Mouse (Mus musculus): Measurements from ENCODE around the gene Hist1h2ad. TPM values are rescaled to one million over a fixed set of nuclear protein-coding genes. Genes with fewer than 3 reads are reported as not detected.
"Not testable (repeated sequence)": the region's sequence is repeated elsewhere in the genome, so short reads cannot be mapped to it uniquely, and the experiment has no call there.

Hist1h2ad gene
- polyA plus RNA-seq, 1 experiment from 2014 or later: 0.49 TPM

- Histone ChIP-seq H3K9me3 (ENCODE audit: low read length) (no peaks in the 10 kb centered on the region), H3K4me1 (ENCODE audit: insufficient read depth, low read depth, low read length) (peaks cover 16% of the 10 kb centered on the region; the same call in 1 of the 2 replicates), H3K4me3 (ENCODE audit: low read depth, low read length) (peak overlapping the region; percentile 55), H3K36me3 (ENCODE audit: insufficient read depth, low read length) (no peaks in the 10 kb centered on the region), H3K4me2 (replicated peaks; ENCODE audit: low read depth, low read length) (peak overlapping the region; percentile 64), H3K9ac (replicated peaks; ENCODE audit: low read depth) (peak overlapping the region; percentile 77), H3K27me3 (replicated peaks; ENCODE audit: insufficient read depth, low read length) (no peaks in the 10 kb centered on the region), H3K27ac (ENCODE audit: low read length) (peak overlapping the region; percentile 97)
- DNase-seq (ENCODE audit: low spot score) (peak; percentile 83), ATAC-seq (peak; percentile 37)
- TF ChIP-seq CTCF (IDR thresholded peaks at IDR 0.05) (no peak), EP300 (IDR thresholded peaks at IDR 0.05) (peak; percentile 48)
- under 1% methylated on average over 20 of the region's 20 CpGs for WGBS
Observed at GRCm38 (mm10) chr13:23530181-23530900, 43.8 kb upstream of the Hist1h2ad start.

GRCm38 (mm10) chr13:23530901-23531875 is 43.0 kb upstream of the Hist1h2ad start, which contains the start of gene Hist1h4h:
Gene Hist1h4h, plus strand, starts transcription at chr13:23531050.
- peaks cover 19% of the 10 kb centered on the region; the same call in 1 of the 2 replicates for H3K4me1 ChIP-seq (ENCODE audit: insufficient read depth, low read depth, low read length)
- ATAC-seq: peak; percentile 86
- H3K4me2 ChIP-seq (replicated peaks; ENCODE audit: low read depth, low read length): peak within 1 kb of the TSS; percentile 64
- H3K9me3 ChIP-seq (ENCODE audit: low read length): no peaks in the 10 kb centered on the region
- peak within 1 kb of the TSS; percentile 77 for H3K9ac ChIP-seq (replicated peaks; ENCODE audit: low read depth)
- H3K27me3 ChIP-seq (replicated peaks; ENCODE audit: insufficient read depth, low read length): no peaks in the 10 kb centered on the region
- TF ChIP-seq CTCF (IDR thresholded peaks at IDR 0.05) (no peak), EP300 (IDR thresholded peaks at IDR 0.05) (peak; percentile 82)
- peak; percentile 99 for DNase-seq (ENCODE audit: low spot score)
- H3K36me3 ChIP-seq (ENCODE audit: insufficient read depth, low read length): no peaks in the 10 kb centered on the region
- under 1% methylated on average over 52 of the region's 70 CpGs for WGBS
- peak within 1 kb of the TSS; percentile 97 for H3K27ac ChIP-seq (ENCODE audit: low read length)
- peak within 1 kb of the TSS; percentile 55 for H3K4me3 ChIP-seq (ENCODE audit: low read depth, low read length)

- H3K4me1 ChIP-seq (ENCODE audit: insufficient read depth, low read depth, low read length): peaks cover 21% of the 10 kb centered on the region; the same call in 1 of the 2 replicates
- DNase-seq (ENCODE audit: low spot score) (no peak), ATAC-seq (no peak)
- peak overlapping the region; percentile 97 for H3K27ac ChIP-seq (ENCODE audit: low read length)
- peak overlapping the region; percentile 55; the same call in 1 of the 2 replicates for H3K4me3 ChIP-seq (ENCODE audit: low read depth, low read length)
- no peaks in the 10 kb centered on the region for H3K9me3 ChIP-seq (ENCODE audit: low read length)
- peak overlapping the region; percentile 64 for H3K4me2 ChIP-seq (replicated peaks; ENCODE audit: low read depth, low read length)
- TF ChIP-seq EP300 (IDR thresholded peaks at IDR 0.05) (no peak), CTCF (IDR thresholded peaks at IDR 0.05) (no peak)
- H3K9ac ChIP-seq (replicated peaks; ENCODE audit: low read depth): no peak overlapping the region
- 11% methylated on average over 9 of the region's 9 CpGs for WGBS
- H3K36me3 ChIP-seq (ENCODE audit: insufficient read depth, low read length): no peaks in the 10 kb centered on the region
- no peaks in the 10 kb centered on the region for H3K27me3 ChIP-seq (replicated peaks; ENCODE audit: insufficient read depth, low read length)
Observed at GRCm38 (mm10) chr13:23532262-23533075, 41.7 kb upstream of the Hist1h2ad start.

DNA sequence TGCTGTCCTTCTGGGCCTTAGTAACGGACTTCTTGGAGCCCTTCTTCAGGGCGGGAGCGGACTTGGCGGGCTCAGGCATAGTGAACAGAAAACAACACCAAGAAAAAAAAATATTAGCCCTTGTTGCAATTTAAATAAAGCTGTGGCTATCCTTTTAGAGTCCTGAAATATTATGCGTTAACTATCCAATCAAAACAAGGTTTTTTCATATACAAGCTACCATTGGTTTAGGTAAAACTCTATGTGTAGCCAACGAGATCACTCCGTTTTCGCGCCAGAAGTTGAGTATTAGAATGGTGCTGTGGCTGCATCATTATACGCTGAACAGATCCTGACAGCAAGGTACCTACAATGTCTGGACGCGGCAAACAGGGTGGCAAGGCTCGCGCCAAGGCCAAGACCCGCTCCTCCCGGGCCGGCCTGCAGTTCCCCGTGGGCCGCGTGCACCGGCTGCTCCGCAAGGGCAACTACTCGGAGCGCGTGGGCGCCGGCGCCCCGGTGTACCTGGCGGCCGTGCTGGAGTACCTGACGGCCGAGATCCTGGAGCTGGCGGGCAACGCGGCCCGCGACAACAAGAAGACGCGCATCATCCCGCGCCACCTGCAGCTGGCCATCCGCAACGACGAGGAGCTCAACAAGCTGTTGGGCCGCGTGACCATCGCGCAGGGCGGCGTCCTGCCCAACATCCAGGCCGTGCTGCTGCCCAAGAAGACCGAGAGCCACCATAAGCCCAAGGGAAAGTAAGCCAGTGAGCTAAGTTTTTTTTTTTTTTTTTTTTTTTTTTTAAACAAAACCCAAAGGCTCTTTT is 40.4 kb upstream of the Hist1h2ad start, which contains the start of gene Hist1h2af:
Gene Hist1h2af, plus strand, starts transcription at position 347 of the 808 bp plus-strand sequence.
- DNase-seq (ENCODE audit: low spot score): peak; percentile 94

More for the DNA sequence above, 40.4 kb upstream of the Hist1h2ad start, which contains the start of gene Hist1h2af:
- not testable (repeated sequence) for H3K9me3 ChIP-seq (ENCODE audit: low read length); H3K27me3 ChIP-seq (replicated peaks; ENCODE audit: insufficient read depth, low read length); H3K9ac ChIP-seq (replicated peaks; ENCODE audit: low read depth); H3K36me3 ChIP-seq (ENCODE audit: insufficient read depth, low read length)
- Histone ChIP-seq H3K4me3 (ENCODE audit: low read depth, low read length) (peak within 1 kb of the TSS; percentile 41), H3K4me1 (ENCODE audit: insufficient read depth, low read depth, low read length) (peaks cover 21% of the 10 kb centered on the region; the same call in 1 of the 2 replicates), H3K27ac (ENCODE audit: low read length) (peak within 1 kb of the TSS; percentile 71; the same call in 1 of the 2 replicates), H3K4me2 (replicated peaks; ENCODE audit: low read depth, low read length) (peak within 1 kb of the TSS; percentile 76)
- peak; percentile 13; the same call in 1 of the 2 replicates for ATAC-seq
- WGBS: 3% methylated on average over 24 of the region's 53 CpGs

Measured in lung, postnatal 0 days (tissue).